Mouse (Mus musculus): ENCODE results near the gene Mxd3. TPM values are rescaled to one million over a fixed set of nuclear protein-coding genes. Genes with fewer than 3 reads are reported as not detected.

The Mxd3 gene
- polyA plus RNA-seq, 1 experiment from 2014 or later, result 31.0 TPM

DNA sequence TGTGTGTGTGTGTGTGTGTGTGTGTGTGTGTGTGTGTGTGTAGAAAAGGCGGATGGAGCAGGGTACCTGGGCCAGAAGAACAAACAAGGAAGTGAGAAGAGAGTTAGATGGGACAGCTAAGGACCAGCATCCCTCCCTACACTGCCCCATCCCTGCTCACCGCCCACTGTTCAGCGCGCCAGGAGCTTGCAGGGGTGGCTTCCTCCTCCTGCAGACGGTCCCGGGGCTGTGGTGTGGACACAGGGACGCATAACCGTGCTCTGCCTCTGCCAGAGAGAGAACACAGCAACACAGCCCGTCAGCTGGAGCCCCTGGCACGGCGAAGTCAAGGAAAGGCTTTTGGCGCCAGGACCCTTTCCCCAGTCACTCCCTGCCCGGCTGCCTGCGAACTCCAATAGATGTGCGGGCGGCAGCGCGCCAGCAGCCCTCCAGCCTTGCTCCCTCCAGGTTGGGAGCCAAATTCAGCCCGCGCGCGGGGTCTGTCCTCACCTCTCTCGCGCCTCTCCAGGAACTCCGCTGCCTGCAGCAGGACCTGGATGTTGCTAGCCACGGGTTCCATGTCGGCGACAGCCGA is 427 bp downstream of the Mxd3 start:
- Histone ChIP-seq H3K36me3 (peaks cover 26% of the 10 kb centered on the region), H3K27me3 (no peaks in the 10 kb centered on the region), H3K9ac (peak overlapping the region; percentile 68), H3K4me1 (peaks cover 48% of the 10 kb centered on the region), H3K4me3 (replicated peaks) (peak overlapping the region; percentile 78), H3K9me3 (replicated peaks) (no peaks in the 10 kb centered on the region), H3K4me2 (peak overlapping the region; percentile 94), H3K27ac (peak overlapping the region; percentile 97)
- ATAC-seq (replicated peaks; ENCODE audit: low FRiP score), result peak; percentile 30
- under 1% methylated on average over 25 of the region's 29 CpGs for WGBS

GRCm38 (mm10) chr13:55328641-55329040 is 982 bp downstream of the Mxd3 start:
- WGBS, result 88% methylated on average over 4 of the region's 4 CpGs
- no peaks in the 10 kb centered on the region for H3K9me3 ChIP-seq (replicated peaks)
- peak overlapping the region; percentile 78 for H3K4me3 ChIP-seq (replicated peaks)
- H3K27ac ChIP-seq, result no peak overlapping the region
- H3K27me3 ChIP-seq, result no peaks in the 10 kb centered on the region
- ATAC-seq (replicated peaks; ENCODE audit: low FRiP score), result no peak
- H3K4me2 ChIP-seq, result peak overlapping the region; percentile 94
- H3K9ac ChIP-seq, result peak overlapping the region; percentile 68
- peaks cover 32% of the 10 kb centered on the region for H3K36me3 ChIP-seq
- peaks cover 54% of the 10 kb centered on the region for H3K4me1 ChIP-seq

GRCm38 (mm10) chr13:55328171-55328570 is 1.5 kb downstream of the Mxd3 start:
- H3K36me3 ChIP-seq, result peaks cover 37% of the 10 kb centered on the region
- H3K4me3 ChIP-seq (replicated peaks), result peak overlapping the region; percentile 78
- no peaks in the 10 kb centered on the region for H3K27me3 ChIP-seq
- ATAC-seq (replicated peaks; ENCODE audit: low FRiP score), result no peak
- no peaks in the 10 kb centered on the region for H3K9me3 ChIP-seq (replicated peaks)
- no peak overlapping the region for H3K27ac ChIP-seq
- H3K4me1 ChIP-seq, result peaks cover 59% of the 10 kb centered on the region
- 84% methylated on average over 6 of the region's 6 CpGs for WGBS
- H3K9ac ChIP-seq, result peak overlapping the region; percentile 68
- peak overlapping the region; percentile 94 for H3K4me2 ChIP-seq

DNA sequence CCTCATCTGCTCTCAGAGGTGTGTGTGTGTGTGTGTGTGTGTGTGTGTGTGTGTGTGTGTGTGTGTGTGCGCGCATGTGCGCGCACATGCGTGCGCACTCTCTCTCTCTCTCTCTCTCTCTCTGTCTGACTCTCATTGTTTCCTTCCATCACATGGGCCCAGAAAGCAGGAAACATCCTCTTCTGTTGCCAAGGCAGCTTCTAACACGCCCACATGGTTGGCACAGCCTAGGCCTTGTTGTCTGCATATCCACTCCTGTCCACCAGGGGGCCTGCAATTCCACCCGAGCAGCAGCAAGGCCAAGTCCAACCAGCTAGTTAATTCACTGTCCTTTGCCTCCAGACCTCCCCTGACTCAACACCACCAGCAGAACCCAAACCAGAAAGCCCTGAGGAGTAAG is 2.0 kb downstream of the Mxd3 start:
- Histone ChIP-seq H3K36me3 (peaks cover 40% of the 10 kb centered on the region), H3K27ac (no peak overlapping the region), H3K4me1 (peaks cover 64% of the 10 kb centered on the region), H3K4me2 (peak overlapping the region; percentile 94), H3K9me3 (replicated peaks) (no peaks in the 10 kb centered on the region), H3K27me3 (no peaks in the 10 kb centered on the region), H3K4me3 (replicated peaks) (peak overlapping the region; percentile 78), H3K9ac (no peak overlapping the region)
- no peak for ATAC-seq (replicated peaks; ENCODE audit: low FRiP score)
- WGBS, result 38% methylated on average over 8 of the region's 8 CpGs

DNA sequence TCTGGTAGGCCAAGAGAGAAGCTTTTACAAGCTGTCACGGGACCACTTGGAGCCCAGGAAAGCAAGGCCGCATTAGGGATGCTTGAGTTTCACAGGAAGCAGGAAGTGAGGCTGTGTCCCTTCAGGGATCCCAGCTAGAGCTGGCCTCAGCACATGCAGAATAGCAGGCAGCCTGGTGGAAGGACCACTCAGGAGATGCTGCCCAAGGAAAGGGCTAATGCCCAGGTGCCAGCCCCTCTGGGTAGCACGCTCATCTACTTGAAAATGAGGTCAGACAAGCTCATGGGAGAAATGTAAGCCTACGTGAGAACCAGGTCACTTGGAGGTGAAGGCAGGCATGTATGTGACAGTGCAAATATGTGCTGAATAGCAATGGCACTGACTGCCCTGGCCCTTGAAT is 2.5 kb downstream of the Mxd3 start:
- WGBS, result 56% methylated on average over 4 of the region's 4 CpGs
- no peaks in the 10 kb centered on the region for H3K27me3 ChIP-seq
- 0 out of 2 replicates have a peak overlapping the region, but pooled peaks have one; percentile 4 for H3K27ac ChIP-seq
- H3K9ac ChIP-seq, result no peak overlapping the region
- H3K4me2 ChIP-seq, result no peak overlapping the region
- no peak overlapping the region for H3K4me3 ChIP-seq (replicated peaks)
- no peak for ATAC-seq (replicated peaks; ENCODE audit: low FRiP score)
- no peaks in the 10 kb centered on the region for H3K9me3 ChIP-seq (replicated peaks)
- H3K4me1 ChIP-seq, result peaks cover 65% of the 10 kb centered on the region
- peaks cover 40% of the 10 kb centered on the region for H3K36me3 ChIP-seq

GRCm38 (mm10) chr13:55325596-55325995 is 4.0 kb downstream of the Mxd3 start:
- no peaks in the 10 kb centered on the region for H3K9me3 ChIP-seq (replicated peaks)

GRCm38 (mm10) chr13:55322130-55322825 is 7.3 kb downstream of the Mxd3 start:
- Histone ChIP-seq H3K4me2 (peak overlapping the region; percentile 92), H3K9ac (peak overlapping the region; percentile 92), H3K27ac (peak overlapping the region; percentile 82), H3K36me3 (peaks cover 74% of the 10 kb centered on the region), H3K27me3 (no peaks in the 10 kb centered on the region), H3K4me1 (peaks cover 48% of the 10 kb centered on the region), H3K4me3 (replicated peaks) (peak overlapping the region; percentile 83), H3K9me3 (replicated peaks) (no peaks in the 10 kb centered on the region)
- no peak for ATAC-seq (replicated peaks; ENCODE audit: low FRiP score)
- WGBS, result 1% methylated on average over 31 of the region's 31 CpGs

More at GRCm38 (mm10) chr13:55325596-55325995, 4.0 kb downstream of the Mxd3 start:
- Histone ChIP-seq H3K9ac (no peak overlapping the region), H3K4me1 (peaks cover 67% of the 10 kb centered on the region), H3K27ac (no peak overlapping the region), H3K36me3 (peaks cover 41% of the 10 kb centered on the region), H3K4me3 (replicated peaks) (no peak overlapping the region), H3K4me2 (no peak overlapping the region; the same call in 1 of the 2 replicates), H3K27me3 (no peaks in the 10 kb centered on the region)
- no peak for ATAC-seq (replicated peaks; ENCODE audit: low FRiP score)
- 86% methylated on average over 11 of the region's 11 CpGs for WGBS

- Histone ChIP-seq H3K36me3 (peaks cover 77% of the 10 kb centered on the region), H3K4me3 (replicated peaks) (peak within 1 kb of the TSS; percentile 83), H3K27ac (peak within 1 kb of the TSS; percentile 82), H3K9me3 (replicated peaks) (no peaks in the 10 kb centered on the region), H3K4me2 (peak within 1 kb of the TSS; percentile 92), H3K27me3 (no peaks in the 10 kb centered on the region), H3K9ac (peak within 1 kb of the TSS; percentile 92), H3K4me1 (peaks cover 43% of the 10 kb centered on the region)
- ATAC-seq (replicated peaks; ENCODE audit: low FRiP score), result peak; percentile 90
- under 1% methylated on average over 73 of the region's 73 CpGs for WGBS
Observed at GRCm38 (mm10) chr13:55321434-55322129, 8.0 kb downstream of the Mxd3 start, which contains the start of gene Rab24. Rab24 (minus strand) TSS chr13:55321946.

DNA sequence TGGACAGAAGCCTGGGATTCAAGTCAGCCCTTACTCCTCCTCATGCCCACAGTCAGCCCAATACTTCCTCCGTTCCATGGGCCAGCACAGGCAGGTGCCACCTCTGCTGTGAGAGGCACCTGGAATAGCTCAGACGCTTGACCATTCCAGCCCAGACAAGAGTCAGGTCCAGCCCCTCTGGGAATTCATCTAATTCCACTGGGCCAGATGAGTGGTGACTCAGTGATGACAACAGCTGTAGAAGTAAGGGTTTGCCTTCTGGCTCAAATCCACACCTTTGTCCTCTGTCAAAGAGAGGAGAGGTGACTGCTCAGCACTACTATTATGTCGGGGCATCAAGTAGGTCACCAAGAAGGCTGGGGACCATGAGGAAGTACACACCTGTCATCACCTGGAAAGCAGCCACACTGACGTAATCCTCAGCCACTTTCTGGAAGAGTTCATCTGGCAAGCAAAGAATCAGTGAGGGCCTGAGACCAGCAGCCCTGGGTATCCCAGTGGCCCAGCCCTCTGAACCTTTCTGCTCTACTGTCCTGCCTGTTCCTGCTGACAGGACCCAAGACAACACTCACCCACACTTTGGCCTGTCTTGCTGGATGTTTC is 9.6 kb downstream of the Mxd3 start, which contains the start of gene Prelid1:
Gene Prelid1, plus strand, starts transcription at position 570 of the 603 bp plus-strand sequence.
- ATAC-seq (replicated peaks; ENCODE audit: low FRiP score), result no peak
- Histone ChIP-seq H3K4me1 (peaks cover 33% of the 10 kb centered on the region), H3K9ac (peak within 1 kb of the TSS; percentile 92), H3K4me3 (replicated peaks) (peak within 1 kb of the TSS; percentile 83), H3K27me3 (no peaks in the 10 kb centered on the region), H3K9me3 (replicated peaks) (no peaks in the 10 kb centered on the region), H3K27ac (peak within 1 kb of the TSS; percentile 82; the same call in 1 of the 2 replicates), H3K36me3 (peaks cover 76% of the 10 kb centered on the region), H3K4me2 (peak within 1 kb of the TSS; percentile 92)
- 84% methylated on average over 4 of the region's 4 CpGs for WGBS

DNA sequence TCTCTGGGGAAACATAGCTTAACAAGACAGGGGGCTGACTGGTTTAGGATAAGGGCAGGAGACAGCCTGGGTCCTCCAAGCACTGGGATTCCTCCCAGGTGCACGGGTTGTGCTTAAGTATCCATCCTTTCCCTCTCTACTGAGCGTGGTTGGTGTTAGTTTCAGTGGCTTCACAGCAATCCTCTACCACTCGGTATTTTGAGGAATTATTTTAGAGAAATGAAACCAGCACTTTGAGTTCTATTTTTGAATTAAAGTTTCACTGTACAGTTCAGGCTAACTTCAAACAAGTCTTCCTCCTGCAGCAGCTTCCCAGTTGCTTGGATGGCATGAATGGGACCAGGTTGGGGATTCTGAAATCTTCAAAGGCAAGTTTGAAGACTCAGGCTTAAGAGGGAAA is 11.3 kb downstream of the Mxd3 start:
- Histone ChIP-seq H3K4me1 (peaks cover 24% of the 10 kb centered on the region), H3K4me2 (no peak overlapping the region), H3K36me3 (peaks cover 77% of the 10 kb centered on the region), H3K9me3 (replicated peaks) (no peaks in the 10 kb centered on the region), H3K27me3 (no peaks in the 10 kb centered on the region), H3K9ac (no peak overlapping the region), H3K27ac (no peak overlapping the region), H3K4me3 (replicated peaks) (no peak overlapping the region)
- ATAC-seq (replicated peaks; ENCODE audit: low FRiP score), result no peak
- WGBS, result 81% methylated on average over 3 of the region's 3 CpGs

- no peak for ATAC-seq (replicated peaks; ENCODE audit: low FRiP score)
- H3K36me3 ChIP-seq, result peaks cover 99% of the 10 kb centered on the region
Observed at GRCm38 (mm10) chr13:55314891-55315412, 14.7 kb downstream of the Mxd3 start.

More at GRCm38 (mm10) chr13:55314891-55315412, 14.7 kb downstream of the Mxd3 start:
- Histone ChIP-seq H3K27ac (no peak overlapping the region), H3K27me3 (no peaks in the 10 kb centered on the region), H3K4me2 (no peak overlapping the region), H3K9ac (no peak overlapping the region), H3K4me1 (peaks cover 2% of the 10 kb centered on the region), H3K9me3 (replicated peaks) (no peaks in the 10 kb centered on the region), H3K4me3 (replicated peaks) (no peak overlapping the region)
- WGBS, result 79% methylated on average over 2 of the region's 2 CpGs

All from kidney, embryonic 15.5 days (tissue).